Mouse (Mus musculus) ovary, adult 18-20 months (tissue): ENCODE results near the gene Tox2.

Source experiments
- DNase-seq: peaks from one replicate; pipeline ENCODE4 v3.0.0; 2022; ENCODE audit warnings: low spot score, mixed read lengths

Tox2 gene

DNA sequence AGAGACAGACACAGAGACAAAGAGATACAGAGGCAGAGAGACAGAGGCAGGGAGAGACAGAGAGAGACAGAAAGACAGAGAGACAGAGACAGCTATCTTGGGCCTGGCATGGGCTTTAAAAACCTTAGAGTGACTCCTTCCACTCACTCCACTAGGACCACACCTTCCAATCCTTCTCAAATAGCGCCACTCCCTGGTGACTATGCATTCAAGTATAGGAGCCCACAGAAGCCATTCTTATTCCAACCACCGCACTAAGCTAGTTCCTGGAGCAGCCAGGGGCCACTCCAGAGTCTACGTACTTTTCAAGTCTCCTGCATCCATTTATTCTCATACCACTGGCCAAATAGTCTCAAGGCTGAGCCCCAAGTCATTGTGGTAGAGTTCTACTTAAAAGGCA, 115.9 kb downstream of the Tox2 start:
- DNase-seq, result no peak

DNA sequence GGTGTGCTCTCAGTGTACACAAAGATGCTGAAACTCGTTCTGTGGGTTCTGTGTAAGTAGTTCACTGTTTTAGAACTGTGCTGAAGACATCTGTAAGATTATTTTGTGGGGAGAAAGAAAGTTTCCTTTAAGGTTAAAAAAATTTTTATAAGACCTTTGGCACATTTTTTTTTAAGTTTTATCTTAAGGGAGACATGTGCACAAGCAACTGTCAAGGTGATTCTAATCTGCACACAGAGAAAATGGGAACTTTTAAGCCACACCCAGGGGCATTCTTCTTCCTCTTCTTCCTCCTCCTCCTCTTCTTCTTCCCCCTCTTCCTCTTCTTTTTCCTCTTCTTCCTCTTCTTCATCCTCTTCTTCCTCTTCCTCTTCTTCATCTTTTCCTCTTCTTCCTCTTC, 120.2 kb downstream of the Tox2 start:
- no peak for DNase-seq

DNA sequence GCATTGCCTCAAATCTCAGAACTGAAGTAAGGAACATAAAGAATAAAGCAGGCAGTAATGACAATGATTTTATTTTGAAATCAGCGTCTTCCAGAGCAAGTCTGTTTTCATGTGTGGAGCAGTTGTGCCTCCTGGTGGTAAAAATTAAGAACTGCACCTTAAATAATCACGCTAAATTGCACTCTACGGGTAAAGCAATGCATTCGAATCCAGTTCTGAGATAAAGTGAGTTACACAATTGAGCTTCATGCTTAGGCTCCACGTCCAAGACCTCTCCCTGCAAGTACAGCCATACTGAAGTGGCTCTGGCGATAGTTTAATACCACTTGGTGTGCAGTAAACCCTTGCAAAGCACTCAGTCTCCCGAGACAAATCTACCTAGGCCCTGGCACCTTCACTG, 127.8 kb downstream of the Tox2 start:
- no peak for DNase-seq

DNA sequence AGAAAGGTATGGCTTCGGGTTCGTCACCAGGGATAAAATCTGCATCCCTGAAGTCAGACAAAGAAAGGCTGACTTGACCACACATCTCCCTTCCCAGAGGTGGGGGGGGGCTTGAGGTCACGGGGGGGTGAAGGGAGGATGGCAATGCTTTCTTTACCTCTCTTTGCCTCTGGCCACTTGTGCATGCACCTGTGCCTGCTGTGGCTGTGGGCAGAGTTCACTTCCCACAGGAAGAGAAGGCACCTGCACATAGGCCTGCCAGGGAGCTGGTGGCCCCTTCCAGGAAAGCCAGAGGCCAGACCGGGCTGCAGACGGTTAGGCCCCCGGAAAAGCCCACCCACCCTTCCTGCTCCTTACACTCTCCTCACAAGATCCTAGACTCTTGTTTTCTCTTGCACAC, 128.5 kb downstream of the Tox2 start:
- no peak for DNase-seq

DNA sequence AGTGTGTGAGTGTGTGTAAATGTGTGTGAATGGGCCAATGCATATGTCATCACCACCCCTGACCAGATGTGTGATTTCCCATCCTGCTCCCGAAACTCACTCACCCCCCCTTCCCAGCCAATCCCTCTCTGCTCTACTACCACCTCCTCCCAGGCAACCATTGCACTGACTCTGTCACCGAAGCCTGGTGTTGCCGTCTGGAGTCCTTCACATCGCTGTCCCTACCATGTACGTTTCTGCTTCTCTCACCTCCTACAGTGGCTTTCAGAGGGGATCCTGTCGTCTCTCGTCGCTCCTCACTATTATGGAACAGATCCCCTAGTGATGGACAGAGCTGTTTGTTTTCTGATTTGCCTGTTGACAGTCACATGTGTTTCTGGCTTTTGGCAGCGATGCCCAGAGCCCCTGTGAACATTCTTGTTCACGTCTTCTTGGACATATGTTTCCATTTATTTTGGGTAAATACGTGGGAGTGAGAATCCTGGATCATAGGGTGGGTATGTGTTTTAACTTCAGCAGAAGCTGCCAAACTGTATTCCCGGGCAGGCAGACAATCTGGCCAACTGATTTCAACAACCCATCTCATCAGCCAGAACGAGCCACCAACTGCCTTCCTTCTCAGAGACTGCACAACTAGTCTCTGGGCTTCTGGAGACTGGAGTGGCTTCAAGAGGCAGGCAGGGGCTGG, 129.6 kb downstream of the Tox2 start:
- DNase-seq, result no peak

DNA sequence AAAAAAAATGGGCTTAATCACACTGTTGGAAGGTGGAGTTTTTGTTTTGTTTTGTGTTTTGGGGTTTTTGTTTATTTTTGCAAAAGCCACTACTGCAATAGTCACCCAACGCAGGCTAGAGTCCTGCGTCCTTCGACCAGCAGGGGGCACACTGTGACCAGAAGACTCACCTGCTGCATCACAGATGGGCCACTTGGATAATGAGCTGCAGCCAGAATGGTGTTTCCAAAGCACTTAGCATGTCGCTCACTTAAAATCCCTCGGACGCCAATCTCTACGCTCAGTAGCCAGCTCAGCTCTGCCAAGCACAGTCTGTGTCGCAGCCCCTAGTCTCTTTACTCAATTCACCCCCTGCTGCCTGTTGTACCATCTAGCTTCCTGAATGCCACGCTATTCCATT, 137.3 kb downstream of the Tox2 start:
- no peak for DNase-seq

DNA sequence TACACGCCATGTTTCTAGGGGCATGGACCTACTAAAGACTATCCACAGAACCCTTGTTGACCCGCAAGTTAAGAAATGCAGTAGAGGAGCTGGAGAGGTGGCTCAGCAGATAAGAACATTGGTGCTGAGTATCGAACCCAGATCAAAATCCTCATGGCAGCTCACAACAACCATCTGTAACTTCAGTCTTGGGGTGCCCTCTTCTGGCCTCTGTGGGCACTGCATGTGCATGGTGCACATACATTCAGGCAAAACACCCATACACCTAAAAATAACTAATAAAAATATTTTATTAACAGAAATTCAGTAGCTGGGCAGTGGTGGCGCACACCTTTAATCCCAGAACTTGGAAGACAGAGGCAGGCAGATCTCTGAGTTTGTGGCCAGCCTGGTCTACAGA, 140.7 kb downstream of the Tox2 start:
- DNase-seq, result no peak

DNA sequence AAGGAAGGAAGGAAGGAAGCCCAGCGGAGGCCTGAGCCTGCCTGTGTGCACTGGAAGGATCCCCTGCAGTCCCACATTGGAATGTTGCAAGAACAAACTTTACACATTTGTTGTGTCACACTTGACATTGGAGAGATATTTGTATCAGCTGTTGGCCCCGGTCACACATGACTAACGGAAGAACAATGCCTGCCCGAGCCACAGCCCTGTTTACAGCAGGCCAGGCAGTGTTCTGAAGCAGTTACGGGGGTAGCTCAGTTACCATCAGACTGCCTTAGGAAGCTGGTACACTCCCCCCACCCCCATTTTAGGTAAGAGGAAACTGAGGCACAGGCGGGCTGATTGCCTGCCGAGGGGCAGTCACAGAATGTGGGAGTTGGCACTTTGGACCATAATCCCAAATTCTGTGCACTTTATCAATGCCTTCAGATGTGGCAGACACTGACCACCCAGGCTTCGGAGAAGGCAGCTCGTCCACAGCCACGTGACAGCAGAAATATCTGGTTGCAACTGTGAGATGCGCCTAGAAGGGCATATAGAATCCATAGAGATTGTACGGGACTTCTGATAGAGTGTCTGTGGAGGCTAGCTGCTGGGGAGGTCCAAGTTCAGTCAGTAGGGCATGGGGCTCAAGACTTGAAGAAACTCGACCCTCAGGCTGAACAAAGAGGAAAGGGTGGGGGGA, 142.2 kb downstream of the Tox2 start:
- peak; percentile 13 for DNase-seq

DNA sequence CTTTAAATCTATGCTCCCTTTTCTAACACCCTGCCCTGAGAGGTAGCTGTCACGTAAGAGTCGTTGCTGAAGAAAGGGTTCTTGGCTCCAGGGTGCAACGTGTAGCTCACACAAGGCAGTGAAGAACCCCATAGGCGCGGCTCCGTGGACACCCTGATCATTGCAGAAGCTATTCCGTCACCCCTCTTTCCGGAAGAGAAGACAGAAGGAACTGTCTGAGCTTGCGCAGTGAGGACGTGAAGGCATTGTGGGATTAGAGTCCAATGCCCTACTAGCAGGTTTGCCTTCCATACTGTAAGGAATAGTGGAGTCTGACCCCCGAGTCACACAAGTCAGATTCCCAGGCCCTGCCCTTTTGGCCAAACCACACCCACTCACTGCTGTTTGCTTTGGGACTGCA, 143.6 kb downstream of the Tox2 start:
- DNase-seq, result no peak

DNA sequence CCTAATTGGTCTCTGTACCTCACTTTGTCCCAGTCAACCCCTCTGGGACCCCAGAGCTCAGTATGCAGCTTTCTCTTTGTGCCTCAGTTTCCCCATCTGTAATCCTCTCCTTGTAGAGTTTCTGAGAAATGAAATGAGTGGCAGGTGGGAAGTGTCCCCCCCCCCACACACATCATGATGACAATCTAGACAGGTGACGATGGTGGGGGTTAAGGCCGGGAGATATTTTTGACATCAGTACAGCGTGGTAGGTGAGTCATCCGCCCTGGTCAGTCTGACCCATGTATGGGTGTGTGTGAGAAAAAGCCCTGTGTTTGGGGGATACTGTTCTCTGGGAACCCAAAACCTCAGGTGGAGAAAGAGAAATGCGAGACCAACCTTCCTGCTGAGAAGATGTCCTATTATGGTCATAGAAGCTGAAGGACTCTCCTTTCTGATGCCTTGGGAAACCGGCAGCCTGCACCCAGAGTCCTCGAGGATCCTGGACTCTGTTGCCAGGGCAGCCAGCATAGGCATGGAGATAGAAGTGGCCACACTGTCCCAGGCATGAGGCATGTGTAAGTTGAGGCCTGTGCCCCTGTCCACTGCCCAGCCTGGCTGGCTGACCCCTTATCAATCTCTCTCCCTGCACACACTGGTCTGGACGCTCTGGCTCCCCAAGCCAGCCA, 144.7 kb downstream of the Tox2 start:
- DNase-seq, result no peak

DNA sequence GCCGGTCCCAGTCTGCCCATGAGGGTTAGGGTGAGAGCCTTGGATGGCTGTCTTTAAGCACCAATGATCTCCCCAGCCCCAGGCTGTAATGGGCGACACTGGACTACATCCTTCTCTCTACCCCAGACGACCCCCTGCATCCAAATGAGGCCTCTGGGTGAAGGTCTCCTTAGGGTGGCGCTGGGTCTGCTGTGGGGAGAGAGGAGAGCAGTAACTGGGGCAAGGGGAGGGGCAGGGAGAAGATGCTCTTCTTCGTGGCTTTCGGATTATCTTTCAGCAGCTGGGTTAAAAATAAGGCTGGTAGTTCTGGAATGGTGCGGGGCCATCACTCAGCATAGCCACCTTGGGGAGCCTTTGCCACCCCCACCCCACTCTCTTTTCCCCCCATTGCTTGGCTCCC, 145.8 kb downstream of the Tox2 start:
- DNase-seq, result no peak

DNA sequence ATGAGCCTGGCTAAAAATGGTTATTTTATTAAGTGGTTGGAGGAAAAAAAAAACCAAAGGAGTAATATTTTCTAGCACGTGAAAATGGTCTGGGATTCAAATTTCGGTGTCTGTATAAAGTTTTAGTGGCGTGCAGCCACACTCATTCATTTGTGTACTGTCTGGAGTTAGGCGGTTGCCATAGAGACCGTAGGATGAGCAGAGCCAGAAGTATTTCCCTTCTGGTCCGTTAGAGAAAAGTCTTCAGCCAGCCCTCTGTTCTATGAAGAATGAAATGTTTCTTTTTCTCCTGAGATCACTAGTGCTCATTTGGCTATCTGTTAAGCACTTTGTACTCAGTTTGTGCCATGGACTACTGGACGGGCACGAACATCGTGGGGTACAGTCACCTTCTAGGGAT, 146.5 kb downstream of the Tox2 start:
- DNase-seq, result no peak

DNA sequence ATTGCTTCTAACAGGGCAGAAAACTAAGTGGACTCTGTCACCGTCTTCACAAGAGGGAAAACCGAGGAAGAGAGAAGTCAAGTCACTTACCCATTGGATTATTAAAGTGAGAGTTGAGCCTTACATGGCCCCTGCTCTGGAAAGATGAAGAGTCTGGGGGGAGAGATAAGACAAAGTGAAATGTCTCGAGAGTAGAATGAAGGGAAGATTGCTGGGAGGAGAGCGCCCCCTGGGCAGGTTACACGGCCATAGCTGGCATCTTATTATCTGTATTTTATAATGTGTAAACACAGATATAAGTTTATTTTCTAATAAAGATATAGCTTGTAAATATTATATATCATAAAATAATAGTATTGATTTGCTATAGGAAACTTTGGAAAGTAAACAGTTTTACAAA, 147.5 kb downstream of the Tox2 start:
- DNase-seq, result no peak

DNA sequence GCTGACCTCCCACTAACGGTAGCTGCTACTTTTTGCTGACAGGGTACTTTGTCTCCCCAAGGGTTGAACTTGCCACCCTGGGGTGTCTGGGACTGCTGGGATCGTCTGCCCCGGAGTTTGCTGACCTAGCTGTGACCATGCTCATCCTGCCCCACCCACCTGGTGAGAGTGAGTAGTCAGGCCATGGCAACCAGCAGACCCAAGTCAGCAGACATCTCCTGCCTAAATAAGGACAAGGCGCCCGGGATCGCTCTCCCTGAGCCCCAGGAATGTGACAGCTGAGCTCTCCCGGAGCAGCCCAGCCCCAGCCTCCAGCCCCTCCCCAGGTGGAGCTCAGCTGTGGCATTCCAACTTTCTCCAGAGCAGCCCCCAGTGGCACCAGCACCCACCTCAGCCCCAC, 150.8 kb downstream of the Tox2 start:
- DNase-seq, result no peak

DNA sequence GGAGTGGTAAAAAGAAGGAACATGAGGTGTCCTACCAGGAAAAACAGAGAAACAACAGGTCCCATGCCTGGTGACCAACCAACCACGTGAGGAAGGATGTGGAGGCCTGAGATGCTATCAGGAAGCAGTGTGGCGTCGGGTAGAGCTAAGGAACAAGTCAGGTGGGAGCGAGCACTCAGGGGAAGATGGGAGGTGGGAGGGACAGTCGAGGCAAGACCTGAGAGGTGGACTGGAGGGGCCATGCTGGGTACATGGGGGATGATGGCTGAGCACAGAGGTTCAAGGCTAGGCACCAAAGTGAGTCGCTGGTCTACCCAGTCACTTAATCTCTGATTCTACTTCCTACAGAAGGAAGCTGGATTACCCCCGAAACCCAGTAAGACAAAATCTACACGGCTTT, 152.7 kb downstream of the Tox2 start:
- no peak for DNase-seq

DNA sequence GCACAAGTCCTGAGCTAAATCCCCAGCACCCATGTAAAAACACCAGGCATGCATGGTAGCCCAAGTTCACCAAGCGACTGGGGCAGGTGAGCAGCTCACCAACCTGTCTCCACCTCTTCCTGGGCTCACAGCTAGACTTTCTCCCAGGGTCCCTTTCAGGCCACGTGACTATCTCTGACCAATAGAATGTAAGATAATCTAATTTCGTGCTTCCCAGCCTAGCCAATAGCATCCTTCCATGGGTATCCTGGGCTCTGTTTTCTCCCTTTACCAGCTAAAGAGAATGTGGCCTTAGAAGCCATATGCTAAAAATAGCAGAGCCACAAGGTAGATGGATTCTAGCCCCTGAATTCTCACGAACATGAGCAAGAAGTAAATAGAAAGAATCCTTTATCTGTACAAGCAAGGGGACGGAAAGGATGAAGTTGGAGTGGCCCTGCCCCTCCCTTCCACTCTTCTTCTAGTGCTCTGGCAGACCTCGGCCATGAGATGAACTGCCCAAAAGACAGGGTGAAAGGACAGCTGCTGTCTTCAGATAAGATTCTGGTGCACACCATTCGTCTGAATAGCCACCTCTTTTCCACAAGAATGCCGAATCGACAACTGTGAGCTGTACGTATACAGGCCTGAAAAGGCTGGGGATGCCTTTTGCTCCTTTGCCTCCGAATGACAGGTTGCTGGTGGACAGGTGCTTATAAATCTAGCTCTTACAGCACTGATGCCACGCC, 153.4 kb downstream of the Tox2 start:
- DNase-seq, result no peak

DNA sequence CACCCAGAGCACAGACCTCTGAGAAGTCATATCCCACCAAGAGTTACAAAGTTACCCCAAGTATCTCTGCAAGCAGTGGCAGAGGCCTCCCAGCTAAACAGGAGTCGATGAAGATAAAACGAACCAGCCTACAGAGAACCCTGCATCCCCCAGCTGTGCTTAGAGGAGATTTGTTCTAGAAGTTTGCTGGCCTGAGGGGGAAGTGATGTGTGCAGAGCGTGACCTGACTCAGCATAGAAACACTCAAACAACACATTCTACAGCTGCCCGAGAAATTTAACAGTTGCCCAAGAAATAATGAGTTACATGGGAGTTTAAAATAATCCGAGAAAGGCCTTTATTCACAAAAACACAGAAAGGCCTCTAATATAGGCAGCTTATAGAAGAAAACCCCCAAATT, 155.7 kb downstream of the Tox2 start:
- no peak for DNase-seq

DNA sequence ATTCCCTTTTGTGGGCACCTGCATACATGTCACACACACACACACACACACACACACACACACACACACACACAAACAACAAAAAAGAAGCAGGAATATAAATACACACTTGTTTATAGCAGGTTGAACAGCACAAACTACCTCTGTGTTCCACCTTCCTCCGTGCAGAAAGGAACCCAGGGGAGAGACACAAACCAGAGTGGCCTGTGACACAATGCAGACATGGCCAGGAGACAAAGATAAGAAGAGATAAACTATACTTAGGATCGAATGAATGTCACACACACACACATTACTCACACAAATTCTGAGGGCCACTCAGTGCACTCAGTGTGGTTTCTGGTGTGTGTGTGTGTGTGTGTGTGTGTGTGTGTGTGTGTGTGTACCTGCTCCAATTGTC, 156.3 kb downstream of the Tox2 start:
- DNase-seq, result no peak

DNA sequence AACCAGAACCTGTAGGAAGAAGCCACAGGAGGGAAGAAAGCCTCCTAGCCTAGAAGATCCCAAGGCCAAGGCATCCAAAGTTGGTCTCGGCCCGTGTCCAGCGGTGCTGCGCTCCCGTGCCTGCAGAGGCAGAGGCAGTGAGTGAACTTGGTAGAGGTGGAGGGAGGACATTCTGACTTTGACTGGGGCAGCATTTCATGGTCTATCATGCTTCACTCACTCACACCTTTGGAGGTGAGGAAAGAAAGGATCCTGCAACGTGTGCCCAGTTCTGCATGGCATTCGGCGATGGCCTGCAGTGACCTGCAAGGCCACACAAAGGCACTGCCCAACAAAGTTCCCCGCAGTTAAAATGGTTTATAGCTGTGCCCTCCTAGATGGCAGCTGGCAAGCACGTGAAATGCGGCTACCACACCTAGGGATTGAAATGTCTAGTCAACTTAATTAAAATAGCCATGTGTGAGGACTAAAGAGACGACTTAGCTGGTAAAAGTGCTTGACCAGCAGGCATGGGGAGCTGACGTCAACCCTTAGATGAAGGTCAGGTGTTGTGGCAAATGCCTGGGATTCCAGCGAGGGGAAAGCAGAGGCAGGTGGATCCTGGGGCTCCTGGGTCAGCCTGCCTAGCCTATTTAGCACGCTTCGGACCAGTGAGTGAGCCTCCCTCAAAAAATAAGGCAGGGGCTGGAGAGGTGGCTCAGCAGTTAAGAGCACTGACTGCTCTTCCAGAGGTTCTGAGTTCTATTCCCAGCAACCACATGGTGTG, 158.1 kb downstream of the Tox2 start:
- DNase-seq, result no peak

DNA sequence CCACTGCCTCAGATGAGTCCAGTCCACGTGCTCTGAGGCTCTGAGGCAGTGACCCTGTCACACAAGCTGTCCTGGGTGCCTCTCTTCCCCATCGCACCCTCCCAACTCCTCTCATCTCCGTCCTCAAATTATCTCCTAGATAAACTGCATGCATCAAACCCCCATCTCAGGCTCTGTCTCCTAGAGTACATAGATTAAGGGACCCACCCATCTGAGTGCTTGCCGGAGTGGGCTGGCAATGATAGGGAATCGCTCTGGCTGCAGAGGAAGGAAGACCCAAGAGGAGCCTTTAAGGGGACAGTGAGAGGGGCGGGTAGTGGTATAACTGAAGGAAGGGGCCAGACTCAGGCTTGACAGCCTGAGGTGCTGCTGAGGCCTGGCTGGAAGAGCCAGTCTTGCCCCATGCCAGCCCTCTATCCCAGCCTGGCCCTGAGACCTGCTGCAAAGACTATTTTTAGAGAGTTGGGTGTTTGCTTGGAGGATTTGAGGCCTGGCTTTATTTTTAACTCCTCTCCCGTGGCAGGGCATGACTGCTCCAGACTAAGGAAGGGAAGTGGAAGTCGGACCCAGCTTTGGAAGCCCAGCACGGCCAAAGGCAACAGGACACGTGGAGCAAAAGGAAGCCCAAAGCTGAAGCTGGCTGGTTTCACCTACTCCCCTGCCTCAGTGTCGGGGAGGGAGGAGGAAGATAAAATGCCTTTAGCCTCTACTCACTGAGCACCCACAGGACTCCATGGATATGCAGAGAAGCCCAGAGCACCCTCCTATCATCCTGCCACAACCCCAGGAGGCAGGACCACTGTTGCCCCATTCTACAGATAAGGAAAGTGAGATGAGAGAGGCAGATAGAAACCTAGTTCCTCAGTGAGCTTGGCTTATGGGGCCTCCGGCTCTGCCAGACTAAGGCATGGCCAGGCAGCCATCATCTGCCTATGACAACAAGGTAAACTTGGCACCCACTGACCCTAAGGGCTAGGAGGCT, 160.3 kb downstream of the Tox2 start:
- DNase-seq, result no peak
